In the genomic region with DNA sequence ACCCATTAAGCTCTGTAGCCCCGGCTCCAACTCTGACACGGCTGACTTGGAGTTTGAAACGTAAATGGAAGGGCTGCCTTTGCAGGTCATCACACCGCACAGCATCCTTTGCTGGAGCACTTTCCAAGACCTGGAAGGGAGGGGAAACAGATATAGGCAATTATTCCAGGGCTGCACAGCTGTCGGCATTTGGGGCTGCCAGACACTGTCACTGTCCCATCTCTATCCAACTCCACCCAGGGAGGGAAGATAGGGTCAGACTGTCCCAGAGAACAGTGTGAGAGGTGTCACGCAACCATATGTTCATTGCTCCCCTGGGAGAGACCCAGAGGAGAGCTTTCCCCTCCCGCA, we compare ENCODE assay signal across 10 mouse cellular contexts.
DNase-seq lines count a peak whose midpoint lies in the region; ATAC-seq and TF ChIP-seq lines count a peak whose summit lies in the region.
"Had no signal": no experiment of that assay in that cellular context is flagged by ENCODE, and none has a peak within 500 bp of the region (broad histone marks: within the 10 kb centered on the region; RNA-seq: fewer than 3 reads in every experiment).

No protein-coding gene starts in this region.

- H3K27me3 ChIP-seq in neural tube, embryonic 11.5 days (ENCODE audit: control insufficient read depth, insufficient read depth, low read length): no peaks in the 10 kb centered on the region
- H3K27me3 ChIP-seq in limb, embryonic 14.5 days (ENCODE audit: control insufficient read depth, insufficient read depth, low read length): no peaks in the 10 kb centered on the region

- no peaks in the 10 kb centered on the region for H3K9me3 ChIP-seq in neural tube, embryonic 11.5 days (ENCODE audit: control insufficient read depth, low read length)
- no peaks in the 10 kb centered on the region for H3K9me3 ChIP-seq in limb, embryonic 14.5 days (ENCODE audit: control insufficient read depth, low read length)

- H3K9ac ChIP-seq in neural tube, embryonic 11.5 days (ENCODE audit: low read length): no peak overlapping the region; the same call in 1 of the 2 replicates
- H3K9ac ChIP-seq in limb, embryonic 14.5 days (ENCODE audit: low read depth, low read length, severe bottlenecking): 0 out of 2 replicates have a peak overlapping the region, but pooled peaks have one; percentile 21
- H3K9ac ChIP-seq: liver, embryonic 14.5 days had no signal

- no peak for DNase-seq in gastrocnemius, adult 2 months
- DNase-seq in gastrocnemius, postnatal 25 days: no peak
- DNase-seq in neural tube, embryonic 11.5 days (ENCODE audit: low spot score): no peak
- no peak for DNase-seq in neural tube, embryonic 10.5 days (ENCODE audit: extremely low spot score, low spot score)
- DNase-seq in limb, embryonic 14.5 days (ENCODE audit: low spot score): no peak
- no peak for DNase-seq in spleen, postnatal 36 days (ENCODE audit: low spot score in 2 of 2)
- no peak for DNase-seq in layer of hippocampus, adult 18-20 months (ENCODE audit: low spot score in 2 of 2)
- no peak for DNase-seq in kidney, adult 8-10 months
- DNase-seq: gastrocnemius, postnatal 10 days had no signal

- no peak overlapping the region for H3K27ac ChIP-seq in gastrocnemius, adult 2 months
- no peak overlapping the region for H3K27ac ChIP-seq in neural tube, embryonic 11.5 days (ENCODE audit: low read depth, low read length)
- H3K27ac ChIP-seq in limb, embryonic 14.5 days (replicated peaks; ENCODE audit: low read depth, low read length): no peak overlapping the region
- H3K27ac ChIP-seq: liver, embryonic 14.5 days had no signal

- peak; percentile 39 for ATAC-seq in neural tube, embryonic 11.5 days (ENCODE audit: insufficient read depth, low FRiP score, low TSS enrichment)
- ATAC-seq in limb, embryonic 14.5 days (ENCODE audit: low FRiP score, low read depth): 0 out of 2 replicates have a peak, but pooled peaks have one; percentile 25

- WGBS in neural tube, embryonic 11.5 days: 19% methylated on average over 7 of the region's 7 CpGs
- WGBS in limb, embryonic 14.5 days: 20% methylated on average over 7 of the region's 7 CpGs

- intact Hi-C loops in gastrocnemius, adult 2 months (cut with DNase I): no loop called here

- peak overlapping the region; percentile 41 for H3K4me2 ChIP-seq in neural tube, embryonic 11.5 days (ENCODE audit: low read depth)
- H3K4me2 ChIP-seq in limb, embryonic 14.5 days (replicated peaks; ENCODE audit: low read depth, low read length, severe bottlenecking): peak overlapping the region; percentile 42

- no peak for TF ChIP-seq CTCF in gastrocnemius, adult 2 months (IDR thresholded peaks at IDR 0.05)

- H3K36me3 ChIP-seq in neural tube, embryonic 11.5 days (ENCODE audit: control insufficient read depth, insufficient read depth, low read length): no peaks in the 10 kb centered on the region
- H3K36me3 ChIP-seq in limb, embryonic 14.5 days (ENCODE audit: control insufficient read depth, insufficient read depth, low read length): no peaks in the 10 kb centered on the region

- peak overlapping the region; percentile 27 for H3K4me3 ChIP-seq in gastrocnemius, adult 2 months
- H3K4me3 ChIP-seq in neural tube, embryonic 11.5 days (ENCODE audit: low read depth, low read length): peak overlapping the region; percentile 16
- peak overlapping the region; percentile 27 for H3K4me3 ChIP-seq in limb, embryonic 14.5 days (replicated peaks; ENCODE audit: low read length)

- TF ChIP-seq POLR2A in limb, embryonic 14.5 days (IDR thresholded peaks at IDR 0.05; ENCODE audit: borderline replicate concordance, extremely low read depth, insufficient read depth, insufficient read length): no peak

- peaks cover 3% of the 10 kb centered on the region for H3K4me1 ChIP-seq in neural tube, embryonic 11.5 days (ENCODE audit: control insufficient read depth, insufficient read depth, low read length)
- peaks cover 27% of the 10 kb centered on the region for H3K4me1 ChIP-seq in limb, embryonic 14.5 days (ENCODE audit: control insufficient read depth, insufficient read depth, low read length)
